Mouse (Mus musculus): Measurements from ENCODE around the gene Dusp22.

- no peak for TF ChIP-seq CTCF (IDR thresholded peaks at IDR 0.05; ENCODE audit: control insufficient read depth, insufficient read depth, low read length)
- TF ChIP-seq POLR2A (IDR thresholded peaks at IDR 0.05; ENCODE audit: borderline replicate concordance, control insufficient read depth, low read depth, low read length), result no peak
Measured at GRCm38 (mm10) chr13:30702695-30703094, 42.9 kb downstream of the Dusp22 start.

All from bone marrow, adult 2 months (tissue).